Mouse (Mus musculus): ENCODE measurements around the gene Vps13d.

Vps13d gene

GRCm38 (mm10) chr4:145050518-145051208 lies 144.1 kb downstream of the Vps13d start:
- TF ChIP-seq GATA4 (IDR thresholded peaks at IDR 0.05; ENCODE audit: insufficient replicate concordance, low read length) = no peak

- TF ChIP-seq GATA4 (IDR thresholded peaks at IDR 0.05; ENCODE audit: insufficient replicate concordance, low read length) = no peak
Measured at GRCm38 (mm10) chr4:145047964-145048363, 146.8 kb downstream of the Vps13d start.

GRCm38 (mm10) chr4:145046032-145046401 lies 148.8 kb downstream of the Vps13d start:
- TF ChIP-seq GATA4 (IDR thresholded peaks at IDR 0.05; ENCODE audit: insufficient replicate concordance, low read length) = no peak

- no peak for TF ChIP-seq GATA4 (IDR thresholded peaks at IDR 0.05; ENCODE audit: insufficient replicate concordance, low read length)
Measured at GRCm38 (mm10) chr4:145045312-145046031, 149.3 kb downstream of the Vps13d start.

- peak; percentile 80; the same call in 1 of the 2 replicates for TF ChIP-seq GATA4 (IDR thresholded peaks at IDR 0.05; ENCODE audit: insufficient replicate concordance, low read length)
Measured at GRCm38 (mm10) chr4:145041223-145041870, 153.5 kb downstream of the Vps13d start.

GRCm38 (mm10) chr4:145037631-145038416 lies 157.0 kb downstream of the Vps13d start:
- no peak for TF ChIP-seq GATA4 (IDR thresholded peaks at IDR 0.05; ENCODE audit: insufficient replicate concordance, low read length)

- no peak for TF ChIP-seq GATA4 (IDR thresholded peaks at IDR 0.05; ENCODE audit: insufficient replicate concordance, low read length)
Measured at GRCm38 (mm10) chr4:145037006-145037405, 157.8 kb downstream of the Vps13d start.

- TF ChIP-seq GATA4 (IDR thresholded peaks at IDR 0.05; ENCODE audit: insufficient replicate concordance, low read length) = no peak
Measured at GRCm38 (mm10) chr4:145035450-145035849, 159.4 kb downstream of the Vps13d start.

GRCm38 (mm10) chr4:145034506-145035243 lies 160.1 kb downstream of the Vps13d start:
- TF ChIP-seq GATA4 (IDR thresholded peaks at IDR 0.05; ENCODE audit: insufficient replicate concordance, low read length) = peak; percentile 47; the same call in 1 of the 2 replicates

GRCm38 (mm10) chr4:145033392-145033791 lies 161.4 kb downstream of the Vps13d start:
- no peak for TF ChIP-seq GATA4 (IDR thresholded peaks at IDR 0.05; ENCODE audit: insufficient replicate concordance, low read length)

- no peak for TF ChIP-seq GATA4 (IDR thresholded peaks at IDR 0.05; ENCODE audit: insufficient replicate concordance, low read length)
Measured at GRCm38 (mm10) chr4:145032637-145033036, 162.2 kb downstream of the Vps13d start.

- no peak for TF ChIP-seq GATA4 (IDR thresholded peaks at IDR 0.05; ENCODE audit: insufficient replicate concordance, low read length)
Measured at GRCm38 (mm10) chr4:145031510-145031909, 163.3 kb downstream of the Vps13d start.

GRCm38 (mm10) chr4:145026449-145026851 lies 168.4 kb downstream of the Vps13d start:
- TF ChIP-seq GATA4 (IDR thresholded peaks at IDR 0.05; ENCODE audit: insufficient replicate concordance, low read length) = peak; percentile 89

GRCm38 (mm10) chr4:145025409-145025762 lies 169.4 kb downstream of the Vps13d start:
- no peak; the same call in 1 of the 2 replicates for TF ChIP-seq GATA4 (IDR thresholded peaks at IDR 0.05; ENCODE audit: insufficient replicate concordance, low read length)
